Mouse (Mus musculus): ENCODE results near the gene Krtap1-4.
"Not testable (repeated sequence)": the region's sequence is repeated elsewhere in the genome, so short reads cannot be mapped to it uniquely, and the experiment has no call there.

The Krtap1-4 gene

DNA sequence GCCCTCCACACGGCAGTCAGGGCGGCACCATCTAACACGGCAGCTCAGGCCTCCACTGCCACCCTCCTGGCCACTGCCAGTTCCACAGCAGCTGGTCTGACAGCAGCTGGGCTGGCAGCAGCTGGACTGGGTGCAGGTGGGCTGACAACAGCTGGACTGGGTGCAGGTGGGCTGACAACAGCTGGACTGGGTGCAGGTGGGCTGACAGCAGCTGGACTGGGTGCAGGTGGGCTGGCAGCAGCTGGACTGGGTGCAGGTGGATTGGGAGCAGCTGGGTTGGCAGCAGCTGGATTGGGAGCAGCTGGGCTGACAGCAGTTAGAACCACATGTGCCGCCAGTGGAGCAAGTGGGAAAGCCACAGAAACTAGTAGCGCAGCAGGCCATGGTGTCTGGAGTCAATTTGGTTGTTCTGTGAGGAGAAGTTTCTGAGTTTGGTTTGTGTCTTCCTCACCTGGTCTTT, at the start of gene Krtap1-4:
Gene Krtap1-4, minus strand, starts transcription at position 410 of the 460 bp plus-strand sequence.
- DNase-seq (ENCODE audit: inconsistent ontology term): no peak

DNA sequence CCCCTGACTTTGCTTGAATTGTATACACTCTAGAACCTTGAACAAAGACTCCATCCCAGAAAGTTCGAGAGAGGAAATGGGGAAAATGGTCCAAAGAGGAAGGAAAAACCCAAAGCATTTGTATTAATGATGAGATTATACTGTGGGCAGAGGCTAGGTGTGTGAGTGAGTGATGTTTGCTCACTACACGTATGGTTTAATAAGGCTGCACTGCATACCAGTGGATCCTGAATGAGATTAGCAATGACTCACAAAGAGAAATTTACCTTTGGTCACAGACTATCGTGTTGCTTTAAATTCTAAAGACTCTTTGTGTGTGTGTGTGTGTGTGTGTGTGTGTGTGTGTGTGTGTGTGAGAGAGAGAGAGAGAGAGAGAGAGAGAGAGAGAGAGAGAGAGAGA, 47.4 kb upstream of the Krtap1-4 start:
- no peak for DNase-seq (ENCODE audit: inconsistent ontology term)

DNA sequence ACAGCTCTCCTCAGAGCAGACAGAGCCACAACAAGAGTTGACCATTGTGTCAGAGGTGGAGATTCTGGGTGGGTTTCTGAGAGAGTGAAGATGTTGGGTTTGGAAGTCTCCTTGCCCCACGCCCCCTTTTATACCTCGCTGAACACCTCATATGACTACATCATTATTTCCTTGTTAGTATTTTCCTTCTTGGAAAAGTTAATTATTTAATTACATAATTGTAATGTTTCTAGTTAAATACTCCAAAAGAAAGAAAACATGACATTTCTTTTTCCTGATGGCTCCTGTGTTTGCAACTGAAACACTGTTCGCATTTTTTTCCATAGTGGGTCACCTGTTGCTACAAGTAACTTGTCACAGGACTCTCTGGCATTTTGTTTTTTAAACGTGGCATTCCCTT, 44.7 kb upstream of the Krtap1-4 start, which contains the start of gene Krtap4-1:
Gene Krtap4-1, minus strand, starts transcription at position 101 of the 400 bp plus-strand sequence.
- no peak for DNase-seq (ENCODE audit: inconsistent ontology term)

DNA sequence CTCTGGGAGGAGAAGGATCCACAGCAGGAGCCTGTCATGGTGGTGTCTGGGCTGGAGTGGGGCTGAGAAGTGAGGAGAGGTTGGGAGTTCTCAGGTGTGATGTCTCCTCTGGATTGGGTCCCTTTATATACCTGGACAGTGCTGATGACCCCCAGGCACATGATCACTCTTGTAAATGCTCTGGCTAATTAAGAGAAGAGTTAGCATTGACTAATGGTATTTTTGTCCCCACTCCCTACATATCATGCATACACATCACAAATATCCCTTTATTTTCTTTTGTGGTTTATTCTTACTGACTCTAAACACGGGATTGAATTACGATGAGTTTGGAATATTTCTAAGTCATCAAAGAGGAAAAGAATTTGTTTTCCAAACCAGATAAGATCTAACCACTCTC, 36.9 kb upstream of the Krtap1-4 start, which contains the start of gene Gm11562:
Gene Gm11562, minus strand, starts transcription at position 101 of the 400 bp plus-strand sequence.
- no peak for DNase-seq (ENCODE audit: inconsistent ontology term)

DNA sequence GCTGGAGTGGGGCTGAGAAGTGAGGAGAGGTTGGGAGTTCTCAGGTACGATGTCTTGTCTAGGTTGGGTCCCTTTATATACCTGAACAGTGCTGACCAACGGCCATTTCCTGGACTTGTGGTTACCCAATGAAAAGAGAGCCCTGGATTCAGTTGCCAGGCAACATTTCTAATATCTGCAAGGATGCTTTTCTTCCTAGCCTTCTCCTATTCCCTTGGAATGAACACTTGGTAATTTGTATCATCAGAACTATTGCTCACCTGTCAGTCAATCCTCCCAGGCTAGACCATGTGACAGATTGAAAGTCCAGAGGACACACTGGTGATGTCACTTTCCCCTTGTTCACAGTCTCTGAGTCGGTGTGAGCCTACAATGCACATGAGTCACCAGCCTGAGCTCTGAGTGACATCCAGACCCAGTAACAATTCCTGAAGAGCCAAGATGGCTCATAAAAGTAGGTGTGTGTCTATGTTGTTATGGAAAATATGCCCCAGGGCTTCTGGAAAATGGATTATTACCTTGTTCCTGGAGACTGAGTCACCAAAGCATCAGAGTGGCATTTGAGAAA, 31.4 kb upstream of the Krtap1-4 start, which contains the start of gene Krtap2-4:
Gene Krtap2-4, minus strand, starts transcription at position 51 of the 568 bp plus-strand sequence.
- DNase-seq (ENCODE audit: inconsistent ontology term): peak; percentile 57

DNA sequence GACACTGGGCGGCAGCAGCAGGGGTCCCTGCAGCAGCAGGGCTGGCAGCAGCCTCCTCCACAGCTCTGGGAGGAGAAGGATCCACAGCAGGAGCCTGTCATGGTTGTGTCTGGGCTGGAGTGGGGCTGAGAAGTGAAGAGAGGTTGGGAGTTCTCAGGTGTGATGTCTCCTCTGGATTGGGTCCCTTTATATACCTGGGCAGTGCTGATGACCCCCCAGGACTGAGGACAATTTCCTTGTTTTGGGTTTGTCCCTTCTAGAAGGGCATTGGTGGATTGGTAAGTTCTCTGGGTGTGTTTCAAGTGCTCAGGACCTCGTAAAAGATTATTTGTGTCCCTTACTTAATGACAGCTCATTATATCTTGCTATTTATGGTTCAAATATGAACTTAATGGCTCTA, 26.6 kb upstream of the Krtap1-4 start, which contains the start of gene Gm11937:
Gene Gm11937, minus strand, starts transcription at position 101 of the 400 bp plus-strand sequence.
- DNase-seq (ENCODE audit: inconsistent ontology term): not testable (repeated sequence)

DNA sequence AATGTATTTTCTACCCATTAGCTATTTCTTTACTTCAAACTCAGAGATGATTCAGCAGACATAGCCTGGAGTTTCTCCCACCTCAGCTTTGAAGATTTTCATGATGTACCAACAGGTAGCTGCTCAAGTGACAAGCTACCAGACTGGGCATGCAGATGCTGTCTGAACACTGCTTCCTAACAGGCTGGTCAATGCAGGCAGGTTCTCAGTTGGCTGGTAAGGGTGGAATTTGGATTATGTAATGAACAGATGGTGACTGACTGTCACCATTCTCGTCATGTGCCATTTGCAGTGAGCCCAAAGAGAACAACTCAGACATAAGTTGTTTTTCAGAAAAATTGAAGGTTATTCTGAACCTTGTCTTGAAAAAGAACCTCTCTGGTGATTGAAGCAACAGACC, 25.7 kb upstream of the Krtap1-4 start:
- no peak for DNase-seq (ENCODE audit: inconsistent ontology term)

DNA sequence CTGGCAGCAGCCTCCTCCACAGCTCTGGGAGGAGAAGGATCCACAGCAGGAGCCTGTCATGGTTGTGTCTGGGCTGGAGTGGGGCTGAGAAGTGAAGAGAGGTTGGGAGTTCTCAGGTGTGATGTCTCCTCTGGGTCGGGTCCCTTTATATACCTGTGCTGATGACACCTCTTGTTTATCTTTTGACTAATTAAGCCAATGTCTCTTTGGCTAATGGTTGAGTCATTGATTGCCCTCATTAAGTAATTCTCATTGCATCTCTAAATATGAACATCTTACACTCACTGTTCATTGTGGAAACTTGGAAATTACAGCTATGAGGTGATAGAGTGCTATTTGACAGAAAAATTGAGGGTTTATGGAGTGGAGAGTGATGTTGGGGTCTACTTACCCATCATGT, 19.8 kb upstream of the Krtap1-4 start, which contains the start of gene Gm11938:
Gene Gm11938, minus strand, starts transcription at position 101 of the 400 bp plus-strand sequence.
- not testable (repeated sequence) for DNase-seq (ENCODE audit: inconsistent ontology term)

DNA sequence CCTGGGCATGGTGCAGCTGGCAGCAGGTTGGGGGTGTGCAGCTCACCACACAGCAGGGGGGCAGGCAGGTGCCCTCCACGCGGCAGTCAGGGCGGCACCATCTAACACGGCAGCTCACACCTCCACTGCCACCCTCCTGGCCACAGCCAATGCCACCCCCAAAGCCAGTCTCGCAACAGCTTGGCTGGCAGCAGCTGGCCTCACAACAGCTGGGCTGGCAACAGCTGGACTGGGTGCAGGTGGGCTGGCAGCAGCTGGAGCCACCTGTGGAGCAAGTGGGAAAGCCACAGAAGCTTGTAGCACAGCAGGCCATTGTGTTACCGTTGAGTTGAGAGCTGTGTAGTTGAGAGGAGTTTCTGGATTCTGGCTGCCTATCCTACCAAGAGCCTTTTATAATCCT, 14.3 kb upstream of the Krtap1-4 start, which contains the start of gene Krtap9-3:
Gene Krtap9-3, minus strand, starts transcription at position 364 of the 400 bp plus-strand sequence.
- DNase-seq (ENCODE audit: inconsistent ontology term): not testable (repeated sequence)

DNA sequence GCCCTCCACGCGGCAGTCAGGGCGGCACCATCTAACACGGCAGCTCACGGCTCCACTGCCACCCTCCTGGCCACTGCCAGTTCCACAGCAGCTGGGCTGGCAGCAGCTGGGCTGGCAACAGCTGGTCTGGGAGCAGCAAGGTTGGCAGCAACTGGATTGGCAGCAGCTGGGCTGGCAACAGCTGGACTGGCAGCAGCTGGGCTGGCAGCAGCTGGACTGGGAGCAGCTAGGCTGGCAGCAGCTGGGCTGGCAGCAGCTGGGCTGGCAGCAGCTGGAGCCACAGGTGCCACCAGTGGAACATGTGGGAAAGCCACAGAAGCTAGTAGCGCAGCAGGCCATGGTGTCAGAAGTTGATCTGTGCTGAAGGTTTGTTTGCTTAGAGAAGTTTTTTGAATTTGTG, 7.5 kb upstream of the Krtap1-4 start, which contains the start of gene Krtap1-3:
Gene Krtap1-3, minus strand, starts transcription at position 359 of the 400 bp plus-strand sequence.
- DNase-seq (ENCODE audit: inconsistent ontology term): no peak

DNA sequence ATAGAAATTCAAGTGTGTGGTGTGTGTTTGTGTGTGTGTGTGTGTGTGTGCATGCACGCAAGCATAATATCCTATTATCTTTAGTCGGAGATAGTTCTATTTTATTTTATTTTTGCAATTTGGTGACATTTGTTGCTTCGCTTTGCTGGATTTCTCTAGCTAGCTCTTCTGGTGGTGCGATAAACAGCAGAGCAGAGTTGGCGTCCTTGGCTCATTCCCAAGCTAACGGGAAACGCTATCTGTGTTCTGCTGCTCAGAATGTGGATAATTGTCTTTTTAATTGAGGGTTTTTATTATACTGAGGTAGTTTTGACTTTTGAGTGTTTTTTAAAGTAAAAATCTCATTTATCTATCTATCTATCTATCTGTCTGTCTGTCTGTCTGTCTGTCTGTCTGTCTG, 1.6 kb upstream of the Krtap1-4 start:
- DNase-seq (ENCODE audit: inconsistent ontology term): no peak

DNA sequence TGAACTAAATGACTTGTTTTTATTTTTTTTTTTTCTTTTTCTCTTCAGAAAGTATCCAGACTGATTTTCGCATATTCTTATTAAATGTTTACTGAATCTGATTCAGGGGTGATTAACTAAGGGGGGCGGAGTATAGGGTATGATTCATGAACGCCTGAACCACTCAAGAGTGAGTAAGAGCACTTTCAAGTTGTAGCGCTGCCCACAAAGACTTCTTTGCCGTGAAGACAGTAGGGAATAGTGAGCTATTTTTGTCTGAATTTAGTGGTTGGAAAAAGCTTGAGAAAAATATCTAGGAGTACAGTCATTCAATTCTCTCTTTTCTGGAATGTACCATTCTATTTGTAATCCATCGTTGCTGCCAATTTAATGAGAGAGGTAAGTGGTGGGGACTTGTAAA, 1.9 kb downstream of the Krtap1-4 start:
- DNase-seq (ENCODE audit: inconsistent ontology term): peak; percentile 76

DNA sequence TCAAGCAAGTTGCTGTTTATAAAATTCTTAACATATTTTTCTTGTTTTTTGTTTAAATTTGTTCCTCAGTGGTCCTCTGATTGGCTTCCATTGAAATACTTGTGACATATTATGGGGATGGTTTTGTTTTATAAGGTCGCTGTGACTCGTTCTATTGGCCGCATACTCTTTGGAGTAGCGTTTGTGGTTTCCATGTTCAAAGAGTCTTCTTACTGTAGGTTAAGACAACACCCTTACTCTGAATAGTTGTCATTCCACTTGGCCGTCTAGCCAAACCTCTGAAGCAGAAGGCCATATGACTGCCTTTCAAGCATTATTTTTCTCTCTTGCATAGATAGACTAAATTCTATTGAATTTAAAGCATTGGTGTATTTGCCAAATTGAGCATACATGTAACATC, 2.4 kb downstream of the Krtap1-4 start:
- peak; percentile 46 for DNase-seq (ENCODE audit: inconsistent ontology term)

DNA sequence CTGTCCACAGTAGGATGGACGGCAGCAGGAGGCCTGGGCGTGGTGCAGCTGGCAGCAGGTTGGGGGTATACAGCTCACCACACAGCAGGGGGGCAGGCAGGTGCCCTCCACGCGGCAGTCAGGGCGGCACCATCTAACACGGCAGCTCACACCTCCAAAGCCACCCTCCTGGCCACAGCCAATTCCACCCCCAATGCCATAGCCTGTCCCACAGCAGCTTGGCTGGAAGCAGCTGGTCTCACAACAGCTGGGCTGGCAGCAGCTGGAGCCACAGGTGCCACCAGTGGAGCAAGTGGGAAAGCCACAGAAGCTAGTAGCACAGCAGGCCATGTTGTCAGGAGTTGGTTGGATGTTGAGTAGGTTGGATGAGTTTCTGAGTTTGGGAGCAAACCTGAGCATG, 2.8 kb downstream of the Krtap1-4 start, which contains the start of gene Krtap1-5:
Gene Krtap1-5, minus strand, starts transcription at position 381 of the 400 bp plus-strand sequence.
- no peak for DNase-seq (ENCODE audit: inconsistent ontology term)

DNA sequence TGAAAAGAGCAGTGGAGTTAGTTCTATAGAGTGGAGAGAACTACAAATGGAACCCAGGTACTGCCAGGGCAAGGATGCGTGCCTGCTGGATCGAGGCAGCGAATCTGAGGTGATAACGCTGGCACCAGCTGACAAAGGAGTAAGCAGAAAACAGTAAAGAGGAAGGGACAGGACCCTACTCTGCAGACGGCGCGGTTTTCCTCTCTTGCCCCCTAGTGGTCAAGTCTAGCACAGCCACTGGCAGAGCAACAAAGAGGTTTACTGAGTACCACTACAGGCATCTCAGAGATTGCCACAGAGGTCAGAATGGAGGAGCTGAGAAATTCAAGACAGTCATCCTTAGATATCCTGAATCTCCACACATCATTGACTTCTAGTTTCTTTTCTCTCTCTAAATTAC, 9.3 kb downstream of the Krtap1-4 start:
- DNase-seq (ENCODE audit: inconsistent ontology term): peak; percentile 61

DNA sequence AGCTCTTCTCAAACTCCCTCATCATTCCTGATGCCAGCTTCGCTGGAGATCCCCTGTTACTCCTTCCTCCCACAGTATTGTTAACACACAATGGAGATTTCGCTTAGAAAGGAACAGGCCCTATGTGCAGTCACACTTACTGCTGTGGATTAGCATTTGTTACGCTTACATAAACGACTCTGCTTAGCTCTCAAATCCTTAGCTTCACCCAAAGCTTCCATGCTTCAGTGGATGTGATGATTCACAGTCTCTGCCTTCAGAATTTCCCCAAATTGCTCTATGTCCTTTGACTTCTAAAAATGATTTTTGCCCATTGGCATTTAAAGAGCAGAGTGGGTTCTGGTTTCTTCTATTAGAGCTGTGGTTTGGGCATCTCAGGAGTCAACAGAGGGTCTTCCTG, 10.3 kb downstream of the Krtap1-4 start:
- DNase-seq (ENCODE audit: inconsistent ontology term): no peak

DNA sequence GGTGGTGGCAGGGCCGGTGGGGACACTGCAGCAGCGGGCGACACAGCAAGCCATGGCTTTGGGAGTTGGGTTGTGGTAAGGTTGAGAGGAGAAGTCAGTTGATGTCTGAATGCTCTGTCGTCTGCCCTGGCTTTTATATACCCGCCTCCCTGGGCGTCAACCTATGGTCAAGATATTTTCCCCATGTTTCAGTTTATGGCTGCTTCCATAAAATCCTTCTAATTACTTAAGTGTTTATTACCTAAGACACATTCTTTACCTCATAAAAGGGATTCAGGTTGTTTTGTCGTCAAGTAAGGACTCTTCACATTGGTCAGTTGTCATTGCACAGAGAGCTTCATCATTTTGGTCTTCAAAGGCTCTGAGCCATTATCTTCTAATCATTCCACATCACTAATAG, 16.9 kb downstream of the Krtap1-4 start, which contains the start of gene Krtap3-1:
Gene Krtap3-1, minus strand, starts transcription at position 101 of the 400 bp plus-strand sequence.
- DNase-seq (ENCODE audit: inconsistent ontology term): no peak

DNA sequence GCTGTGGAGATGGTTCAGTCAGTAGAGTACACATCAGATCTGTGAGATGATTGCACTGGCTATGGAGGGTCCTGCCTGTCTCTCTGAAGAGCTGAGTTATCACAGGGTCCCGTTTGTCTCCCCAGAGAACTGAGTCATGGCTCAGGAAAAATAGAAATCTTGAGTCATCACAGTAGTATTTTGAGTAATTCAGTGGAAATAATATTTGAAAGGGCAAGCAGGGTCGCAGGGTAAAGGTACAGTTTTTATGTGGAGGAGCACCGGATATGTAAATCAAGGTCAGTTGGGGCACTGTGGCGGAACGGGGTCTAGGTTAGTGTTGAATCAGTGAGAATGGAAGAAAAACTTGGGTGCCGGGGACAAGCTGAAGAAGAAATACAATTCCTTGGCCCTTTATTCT, 20.9 kb downstream of the Krtap1-4 start:
- DNase-seq (ENCODE audit: inconsistent ontology term): no peak

DNA sequence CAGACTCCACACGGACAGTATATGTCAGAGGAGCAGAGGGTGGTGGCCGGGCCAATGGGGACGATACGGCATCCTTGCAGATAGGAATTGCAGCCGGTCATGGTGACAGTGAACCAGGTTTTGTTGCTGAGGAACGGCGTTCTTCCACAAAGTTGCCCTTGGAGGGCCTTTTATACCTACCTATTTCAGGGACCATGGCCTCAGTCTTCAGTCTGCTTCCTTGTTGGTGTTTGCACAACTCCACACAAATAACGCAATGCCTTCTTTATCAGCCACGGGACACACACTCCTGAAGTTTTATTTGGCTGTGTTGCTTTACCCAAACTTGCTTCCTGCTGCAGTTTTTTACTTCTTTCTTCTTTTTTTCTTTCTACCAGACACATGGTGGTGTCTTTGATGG, 24.1 kb downstream of the Krtap1-4 start, which contains the start of gene Gm11939:
Gene Gm11939, minus strand, starts transcription at position 101 of the 400 bp plus-strand sequence.
- no peak for DNase-seq (ENCODE audit: inconsistent ontology term)

DNA sequence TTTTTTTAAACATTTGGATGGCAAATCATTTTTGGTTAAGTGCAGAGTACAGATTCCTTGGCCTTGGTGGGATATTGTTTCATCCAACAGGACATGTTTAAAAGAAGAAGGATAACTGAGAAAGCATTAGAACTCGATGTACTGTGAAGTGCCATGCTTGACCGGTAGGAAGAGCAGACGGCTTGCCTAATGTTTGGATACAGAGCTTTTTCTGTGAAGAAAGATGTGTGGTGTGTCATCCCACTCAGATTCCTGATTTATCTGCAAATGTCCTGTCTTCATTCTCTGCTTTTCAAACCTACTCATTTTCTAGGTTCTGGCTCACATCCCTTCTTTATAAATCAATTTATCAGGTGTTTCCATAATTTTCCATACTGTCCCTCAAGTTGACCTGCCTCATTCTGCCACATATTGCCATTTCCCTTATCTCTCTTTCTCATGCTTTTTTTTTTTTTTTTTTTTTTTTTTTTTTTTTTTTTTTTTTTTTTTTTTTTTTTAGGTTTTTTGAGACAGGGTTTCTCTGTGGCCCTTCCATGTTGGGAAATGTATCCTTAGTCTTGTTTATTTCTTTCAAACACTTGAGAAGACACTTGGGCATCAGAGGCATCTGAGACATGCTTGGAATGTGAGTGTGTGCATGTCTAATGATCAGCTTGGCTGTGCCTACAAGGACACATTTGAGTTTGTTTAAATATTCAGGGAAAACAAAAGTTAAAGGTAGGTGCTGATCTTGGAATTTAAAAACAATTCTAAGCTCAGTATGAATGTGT, 25.3 kb downstream of the Krtap1-4 start:
- DNase-seq (ENCODE audit: inconsistent ontology term): peak; percentile 39

DNA sequence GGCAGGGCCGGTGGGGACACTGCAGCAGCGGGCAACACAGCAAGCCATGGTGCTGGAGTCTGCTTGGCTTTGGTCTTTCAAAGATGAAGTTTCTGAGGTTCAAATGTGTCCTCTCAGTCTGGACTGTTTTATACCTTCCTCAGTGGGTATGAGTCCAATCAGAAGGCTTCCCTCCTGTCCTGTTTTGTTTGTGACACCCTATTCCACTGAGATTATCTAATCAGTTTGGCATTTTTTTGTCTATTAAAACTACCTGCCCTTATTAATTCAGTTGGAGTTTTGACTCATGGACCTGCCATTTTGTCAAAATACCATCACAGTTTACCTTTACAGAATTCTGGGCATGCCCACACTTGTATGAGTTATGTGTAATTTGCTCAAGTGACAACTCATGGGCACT, 26.7 kb downstream of the Krtap1-4 start, which contains the start of gene Krtap3-2:
Gene Krtap3-2, minus strand, starts transcription at position 101 of the 400 bp plus-strand sequence.
- no peak for DNase-seq (ENCODE audit: inconsistent ontology term)

DNA sequence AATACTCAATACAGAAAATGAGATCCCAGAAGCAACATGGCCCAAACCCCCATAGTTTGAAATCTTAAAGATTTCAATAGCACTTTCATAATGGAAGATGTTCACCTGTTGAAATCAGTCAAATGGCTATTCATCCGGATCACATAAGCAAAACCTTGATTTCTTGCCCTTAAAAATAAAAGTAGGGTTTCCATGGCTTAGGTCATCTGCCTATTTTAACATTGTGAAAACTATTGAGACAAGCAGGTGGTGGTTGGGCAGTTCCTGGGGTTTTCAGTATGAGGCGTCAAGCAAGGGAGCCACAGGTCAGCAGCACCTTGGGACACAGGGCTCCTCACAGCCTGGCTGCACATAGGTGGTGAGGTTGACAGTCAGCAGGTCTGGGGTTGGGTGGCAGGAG, 27.3 kb downstream of the Krtap1-4 start:
- DNase-seq (ENCODE audit: inconsistent ontology term): no peak
